Mouse (Mus musculus) G1E (cell line): ENCODE measurements around the gene Rpa2. TPM values are rescaled to one million over a fixed set of nuclear protein-coding genes. Genes with fewer than 3 reads are reported as not detected.

Source experiments
- ATAC-seq: 2 replicates; pipeline ENCODE4 v1.8.0; 2016; ENCODE audit warnings: mild to moderate bottlenecking; ENCODE audit not compliant: insufficient number of reproducible peaks, poor library complexity, low FRiP score, severe bottlenecking; ENCODE audit errors: extremely low read depth
- DNase-seq: peaks from one replicate; pipeline ENCODE4 v3.0.0; 2012; ENCODE audit warnings: low spot score
- H3K27me3 ChIP-seq: 2 replicates; pipeline ENCODE4 v1.6.1; 2012; ENCODE audit warnings: mild to moderate bottlenecking, low read length, inconsistent platforms; ENCODE audit not compliant: insufficient read depth
- H3K36me3 ChIP-seq: replicated peaks from 2 replicates; pipeline ENCODE3; 2012; ENCODE audit warnings: mild to moderate bottlenecking, inconsistent platforms
- H3K4me1 ChIP-seq: 2 replicates; pipeline ENCODE4 v1.6.1; 2012; ENCODE audit warnings: low read depth, low read length, inconsistent platforms, mixed read lengths; ENCODE audit not compliant: insufficient read depth
- H3K4me3 ChIP-seq: 2 replicates; pipeline ENCODE4 v1.5.1; 2012; ENCODE audit warnings: low read depth, mild to moderate bottlenecking, inconsistent platforms, low read length, moderate library complexity, mixed read lengths
- H3K9me3 ChIP-seq: replicated peaks from 2 replicates; pipeline ENCODE4 v1.6.1; 2012; ENCODE audit warnings: inconsistent platforms
- CTCF ChIP-seq: IDR thresholded peaks from 2 replicates; pipeline ENCODE4 v1.5.1; 2012; ENCODE audit warnings: low read depth, low read length, inconsistent platforms, mixed read lengths
- TAL1 ChIP-seq: conservative IDR thresholded peaks from 2 replicates; pipeline ENCODE4 v1.6.1; 2012; ENCODE audit warnings: low read depth, low read length, inconsistent platforms, mixed read lengths
- polyA plus RNA-seq: library from polyadenylated mRNA; stranded (reverse); fragments of >175 nt; gene quantifications from 2 replicates; pipeline ENCODE4 v1.2.3, GENCODE M21; 2012
- total RNA-seq, 2 experiments: library from RNA; stranded (forward) in 1 of 2; stranded (reverse) in 1 of 2; fragments of 200-1000 nt in 1 of 2; fragments of >200 nt in 1 of 2; fragmentation: Nextera tagmentation in 1 of 2; gene quantifications; 2 replicates each; pipeline ENCODE4 v1.2.3; 2014 to 2017

Rpa2 gene
- total and polyA plus RNA-seq, 3 experiments: 48.8 to 109 (median 83.1) TPM

GRCm38 (mm10) chr4:132823614-132824366, 55.7 kb downstream of the Rpa2 start:
- Histone ChIP-seq H3K27me3 (0 out of 2 replicates have a peak, but pooled peaks cover 3% of the 10 kb centered on the region), H3K4me1 (peaks cover 5% of the 10 kb centered on the region), H3K4me3 (no peak overlapping the region), H3K36me3 (peaks cover 49% of the 10 kb centered on the region), H3K9me3 (no peaks in the 10 kb centered on the region)
- ATAC-seq: peak; percentile 28; the same call in 1 of the 2 replicates
- TF ChIP-seq CTCF: peak; percentile 100
- TF ChIP-seq TAL1: no peak
- DNase-seq: peak; percentile 60

Other genes starting within 250 kb of the Rpa2 start
- gene Atpif1, start 234.7 kb upstream of the Rpa2 start, total RNA-seq (2014; fragmentation: Nextera tagmentation): 797 and 914 TPM in 2 replicates
- 868 and 1,005 TPM in 2 replicates for gene Atpif1, start 234.7 kb upstream of the Rpa2 start, total RNA-seq (2017)
- 155 and 240 TPM in 2 replicates for gene Atpif1, start 234.7 kb upstream of the Rpa2 start, polyA plus RNA-seq
- 240 and 275 TPM in 2 replicates for gene Dnajc8, start 232.8 kb upstream of the Rpa2 start, total RNA-seq (2014; fragmentation: Nextera tagmentation)
- 329 and 337 TPM in 2 replicates for gene Dnajc8, start 232.8 kb upstream of the Rpa2 start, total RNA-seq (2017)
- 164 and 213 TPM in 2 replicates for gene Dnajc8, start 232.8 kb upstream of the Rpa2 start, polyA plus RNA-seq
- gene Ptafr, start 204.3 kb upstream of the Rpa2 start, total RNA-seq (2014; fragmentation: Nextera tagmentation): not detected in 2 replicates
- 2.0 and 2.1 TPM in 2 replicates for gene Ptafr, start 204.3 kb upstream of the Rpa2 start, total RNA-seq (2017)
- 0.02 and 0.03 TPM in 2 replicates for gene Ptafr, start 204.3 kb upstream of the Rpa2 start, polyA plus RNA-seq
- gene Eya3, start 129.3 kb upstream of the Rpa2 start, total RNA-seq (2014; fragmentation: Nextera tagmentation): 82.6 and 101 TPM in 2 replicates
- 31.0 and 35.0 TPM in 2 replicates for gene Eya3, start 129.3 kb upstream of the Rpa2 start, total RNA-seq (2017)
- 2.2 and 4.3 TPM in 2 replicates for gene Eya3, start 129.3 kb upstream of the Rpa2 start, polyA plus RNA-seq
- gene Xkr8, start 35.8 kb upstream of the Rpa2 start, total RNA-seq (2014; fragmentation: Nextera tagmentation): 0.75 and 1.2 TPM in 2 replicates
- gene Xkr8, start 35.8 kb upstream of the Rpa2 start, total RNA-seq (2017): 1.6 and 5.1 TPM in 2 replicates
- gene Xkr8, start 35.8 kb upstream of the Rpa2 start, polyA plus RNA-seq: 0.17 and 0.46 TPM in 2 replicates
- gene Smpdl3b, start 11.1 kb upstream of the Rpa2 start, total RNA-seq (2014; fragmentation: Nextera tagmentation): not detected in 2 replicates
- 0.23 and 0.33 TPM in 2 replicates for gene Smpdl3b, start 11.1 kb upstream of the Rpa2 start, total RNA-seq (2017)
- gene Smpdl3b, start 11.1 kb upstream of the Rpa2 start, polyA plus RNA-seq: 0.04 and 0.08 TPM in 2 replicates
- gene Themis2, start 28.1 kb downstream of the Rpa2 start, total RNA-seq (2014; fragmentation: Nextera tagmentation): 0.38 TPM in 1 of 2 replicates, not detected in the other
- gene Themis2, start 28.1 kb downstream of the Rpa2 start, total RNA-seq (2017): 0.29 and 0.55 TPM in 2 replicates
- gene Themis2, start 28.1 kb downstream of the Rpa2 start, polyA plus RNA-seq: 0.16 and 0.32 TPM in 2 replicates
- gene Ppp1r8, start 74.8 kb downstream of the Rpa2 start, total RNA-seq (2014; fragmentation: Nextera tagmentation): 52.9 and 58.8 TPM in 2 replicates
- 69.7 and 73.5 TPM in 2 replicates for gene Ppp1r8, start 74.8 kb downstream of the Rpa2 start, total RNA-seq (2017)
- 42.8 and 52.6 TPM in 2 replicates for gene Ppp1r8, start 74.8 kb downstream of the Rpa2 start, polyA plus RNA-seq
- 34.8 and 36.9 TPM in 2 replicates for gene Stx12, start 116.2 kb downstream of the Rpa2 start, total RNA-seq (2014; fragmentation: Nextera tagmentation)
- gene Stx12, start 116.2 kb downstream of the Rpa2 start, total RNA-seq (2017): 35.2 and 39.6 TPM in 2 replicates
- 6.6 and 6.7 TPM in 2 replicates for gene Stx12, start 116.2 kb downstream of the Rpa2 start, polyA plus RNA-seq
- gene Fam76a, start 154.2 kb downstream of the Rpa2 start, total RNA-seq (2014; fragmentation: Nextera tagmentation): 24.2 and 25.9 TPM in 2 replicates
- 28.3 and 39.8 TPM in 2 replicates for gene Fam76a, start 154.2 kb downstream of the Rpa2 start, total RNA-seq (2017)
- gene Fam76a, start 154.2 kb downstream of the Rpa2 start, polyA plus RNA-seq: 15.4 and 16.2 TPM in 2 replicates
- not detected in 2 replicates for gene Fgr, start 205.8 kb downstream of the Rpa2 start, total RNA-seq (2014; fragmentation: Nextera tagmentation)
- gene Fgr, start 205.8 kb downstream of the Rpa2 start, total RNA-seq (2017): 0.05 TPM in 1 of 2 replicates, not detected in the other
- gene Fgr, start 205.8 kb downstream of the Rpa2 start, polyA plus RNA-seq: not detected in 2 replicates
- gene Ahdc1, start 242.9 kb downstream of the Rpa2 start, total RNA-seq (2014; fragmentation: Nextera tagmentation): 15.6 and 19.8 TPM in 2 replicates
- gene Ahdc1, start 242.9 kb downstream of the Rpa2 start, total RNA-seq (2017): 2.7 TPM in 2 replicates
- 37.6 and 37.9 TPM in 2 replicates for gene Ahdc1, start 242.9 kb downstream of the Rpa2 start, polyA plus RNA-seq